Mouse (Mus musculus) erythroblast, embryonic 14.5 days (primary cell): ENCODE measurements around the gene Snx14. TPM values are rescaled to one million over a fixed set of nuclear protein-coding genes. Genes with fewer than 3 reads are reported as not detected.

Experiments
- H3K27me3 ChIP-seq: 2 replicates; pipeline ENCODE4 v1.6.1; 2012; ENCODE audit warnings: inconsistent platforms; ENCODE audit not compliant: control insufficient read depth
- H3K36me3 ChIP-seq: 2 replicates; pipeline ENCODE4 v1.6.1; 2012; ENCODE audit warnings: mild to moderate bottlenecking, inconsistent platforms; ENCODE audit not compliant: control insufficient read depth
- H3K4me1 ChIP-seq: 2 replicates; pipeline ENCODE4 v1.6.1; 2012; ENCODE audit warnings: inconsistent platforms; ENCODE audit not compliant: control insufficient read depth
- H3K4me3 ChIP-seq: replicated peaks from 2 replicates; pipeline ENCODE3; 2012; ENCODE audit warnings: moderate library complexity, mild to moderate bottlenecking, inconsistent platforms
- H3K9me3 ChIP-seq: 2 replicates; pipeline ENCODE4 v1.6.1; 2012; ENCODE audit warnings: low read length, inconsistent platforms, mixed read lengths; ENCODE audit not compliant: control insufficient read depth
- GATA1 ChIP-seq: IDR thresholded peaks from 2 replicates; pipeline ENCODE4 v1.6.1; 2012; ENCODE audit warnings: low read length, inconsistent platforms, mixed read lengths
- TAL1 ChIP-seq: IDR thresholded peaks from 3 replicates; pipeline ENCODE4 v1.6.1; 2012; ENCODE audit warnings: low read length, inconsistent platforms, mixed read lengths
- polyA plus RNA-seq: library from polyadenylated mRNA; stranded (reverse); fragments of >175 nt; gene quantifications from 2 replicates; pipeline ENCODE4 v1.2.3, GENCODE M21; 2012

Snx14 gene
- polyA plus RNA-seq, 1 experiment: 0.13 TPM

- H3K27me3 ChIP-seq: no peaks in the 10 kb centered on the region
- H3K36me3 ChIP-seq: no peaks in the 10 kb centered on the region; the same call in 1 of the 2 replicates
- no peaks in the 10 kb centered on the region for H3K9me3 ChIP-seq
- no peaks in the 10 kb centered on the region for H3K4me1 ChIP-seq
- TF ChIP-seq TAL1: no peak
- no peak for TF ChIP-seq GATA1
- no peak overlapping the region for H3K4me3 ChIP-seq
Observed at GRCm38 (mm10) chr9:88359140-88359539, 79.6 kb downstream of the Snx14 start.

GRCm38 (mm10) chr9:88357173-88357572 lies 81.6 kb downstream of the Snx14 start:
- Histone ChIP-seq H3K4me1 (no peaks in the 10 kb centered on the region), H3K4me3 (no peak overlapping the region), H3K36me3 (no peaks in the 10 kb centered on the region; the same call in 1 of the 2 replicates), H3K27me3 (no peaks in the 10 kb centered on the region), H3K9me3 (no peaks in the 10 kb centered on the region)
- TF ChIP-seq TAL1: no peak
- no peak for TF ChIP-seq GATA1

GRCm38 (mm10) chr9:88353459-88353858 lies 85.3 kb downstream of the Snx14 start:
- Histone ChIP-seq H3K9me3 (no peaks in the 10 kb centered on the region), H3K4me3 (no peak overlapping the region), H3K27me3 (no peaks in the 10 kb centered on the region), H3K4me1 (no peaks in the 10 kb centered on the region), H3K36me3 (no peaks in the 10 kb centered on the region; the same call in 1 of the 2 replicates)
- no peak for TF ChIP-seq TAL1
- no peak for TF ChIP-seq GATA1

GRCm38 (mm10) chr9:88352741-88353140 lies 86.0 kb downstream of the Snx14 start:
- Histone ChIP-seq H3K36me3 (no peaks in the 10 kb centered on the region; the same call in 1 of the 2 replicates), H3K4me1 (no peaks in the 10 kb centered on the region), H3K4me3 (no peak overlapping the region), H3K9me3 (no peaks in the 10 kb centered on the region), H3K27me3 (no peaks in the 10 kb centered on the region)
- TF ChIP-seq GATA1 (no peak), TAL1 (no peak)

GRCm38 (mm10) chr9:88351163-88351562 lies 87.6 kb downstream of the Snx14 start:
- Histone ChIP-seq H3K9me3 (no peaks in the 10 kb centered on the region), H3K36me3 (no peaks in the 10 kb centered on the region), H3K4me1 (no peaks in the 10 kb centered on the region), H3K4me3 (no peak overlapping the region), H3K27me3 (no peaks in the 10 kb centered on the region)
- TF ChIP-seq TAL1 (no peak), GATA1 (no peak)

GRCm38 (mm10) chr9:88350317-88350716 lies 88.4 kb downstream of the Snx14 start:
- Histone ChIP-seq H3K36me3 (no peaks in the 10 kb centered on the region), H3K9me3 (no peaks in the 10 kb centered on the region), H3K27me3 (no peaks in the 10 kb centered on the region), H3K4me3 (no peak overlapping the region), H3K4me1 (no peaks in the 10 kb centered on the region)
- TF ChIP-seq GATA1: no peak
- TF ChIP-seq TAL1: no peak

GRCm38 (mm10) chr9:88348623-88349022 lies 90.1 kb downstream of the Snx14 start:
- TF ChIP-seq GATA1 (no peak), TAL1 (no peak)
- Histone ChIP-seq H3K4me1 (no peaks in the 10 kb centered on the region), H3K27me3 (no peaks in the 10 kb centered on the region), H3K36me3 (no peaks in the 10 kb centered on the region), H3K4me3 (no peak overlapping the region), H3K9me3 (no peaks in the 10 kb centered on the region)

GRCm38 (mm10) chr9:88346857-88347256 lies 91.9 kb downstream of the Snx14 start:
- no peak for TF ChIP-seq TAL1
- TF ChIP-seq GATA1: no peak
- Histone ChIP-seq H3K9me3 (no peaks in the 10 kb centered on the region), H3K36me3 (no peaks in the 10 kb centered on the region), H3K4me1 (no peaks in the 10 kb centered on the region), H3K4me3 (no peak overlapping the region), H3K27me3 (no peaks in the 10 kb centered on the region)

GRCm38 (mm10) chr9:88344424-88344823 lies 94.3 kb downstream of the Snx14 start:
- no peak overlapping the region for H3K4me3 ChIP-seq
- no peak for TF ChIP-seq TAL1
- TF ChIP-seq GATA1: no peak
- no peaks in the 10 kb centered on the region for H3K4me1 ChIP-seq
- H3K36me3 ChIP-seq: no peaks in the 10 kb centered on the region
- H3K27me3 ChIP-seq: no peaks in the 10 kb centered on the region
- H3K9me3 ChIP-seq: no peaks in the 10 kb centered on the region

- no peak for TF ChIP-seq TAL1
- TF ChIP-seq GATA1: no peak
- H3K9me3 ChIP-seq: no peaks in the 10 kb centered on the region
- no peaks in the 10 kb centered on the region for H3K4me1 ChIP-seq
- H3K4me3 ChIP-seq: no peak overlapping the region
- no peaks in the 10 kb centered on the region for H3K27me3 ChIP-seq
- H3K36me3 ChIP-seq: no peaks in the 10 kb centered on the region
Observed at GRCm38 (mm10) chr9:88342701-88343100, 96.1 kb downstream of the Snx14 start.
